Mouse (Mus musculus) G1E (cell line): ENCODE results near the gene Pttg1. TPM values are rescaled to one million over a fixed set of nuclear protein-coding genes. Genes with fewer than 3 reads are reported as not detected.

ENCODE experiments used
- ATAC-seq: 2 replicates; pipeline ENCODE4 v1.8.0; 2016; ENCODE audit warnings: mild to moderate bottlenecking; ENCODE audit not compliant: insufficient number of reproducible peaks, poor library complexity, low FRiP score, severe bottlenecking; ENCODE audit errors: extremely low read depth
- DNase-seq: peaks from one replicate; pipeline ENCODE4 v3.0.0; 2012; ENCODE audit warnings: low spot score
- H3K27me3 ChIP-seq: 2 replicates; pipeline ENCODE4 v1.6.1; 2012; ENCODE audit warnings: mild to moderate bottlenecking, low read length, inconsistent platforms; ENCODE audit not compliant: insufficient read depth
- H3K36me3 ChIP-seq: replicated peaks from 2 replicates; pipeline ENCODE3; 2012; ENCODE audit warnings: mild to moderate bottlenecking, inconsistent platforms
- H3K4me1 ChIP-seq: 2 replicates; pipeline ENCODE4 v1.6.1; 2012; ENCODE audit warnings: low read depth, low read length, inconsistent platforms, mixed read lengths; ENCODE audit not compliant: insufficient read depth
- H3K4me3 ChIP-seq: 2 replicates; pipeline ENCODE4 v1.5.1; 2012; ENCODE audit warnings: low read depth, mild to moderate bottlenecking, inconsistent platforms, low read length, moderate library complexity, mixed read lengths
- H3K9me3 ChIP-seq: replicated peaks from 2 replicates; pipeline ENCODE4 v1.6.1; 2012; ENCODE audit warnings: inconsistent platforms
- CTCF ChIP-seq: IDR thresholded peaks from 2 replicates; pipeline ENCODE4 v1.5.1; 2012; ENCODE audit warnings: low read depth, low read length, inconsistent platforms, mixed read lengths
- GATA1 ChIP-seq: IDR thresholded peaks from 2 replicates; pipeline ENCODE4 v1.6.1; 2012; ENCODE audit warnings: borderline replicate concordance, low read length, inconsistent platforms, mixed read lengths
- GATA2 ChIP-seq: IDR thresholded peaks from 2 replicates; pipeline ENCODE4 v1.6.1; 2012; ENCODE audit warnings: low read depth, low read length, inconsistent platforms, borderline replicate concordance
- POLR2AphosphoS5 ChIP-seq: IDR thresholded peaks from 2 replicates; pipeline ENCODE4 v1.6.1; 2012; ENCODE audit warnings: low read depth, low read length, inconsistent platforms; ENCODE audit not compliant: insufficient replicate concordance
- TAL1 ChIP-seq: conservative IDR thresholded peaks from 2 replicates; pipeline ENCODE4 v1.6.1; 2012; ENCODE audit warnings: low read depth, low read length, inconsistent platforms, mixed read lengths
- polyA plus RNA-seq: library from polyadenylated mRNA; stranded (reverse); fragments of >175 nt; gene quantifications from 2 replicates; pipeline ENCODE4 v1.2.3, GENCODE M21; 2012
- total RNA-seq, 2 experiments: library from RNA; stranded (forward) in 1 of 2; stranded (reverse) in 1 of 2; fragments of 200-1000 nt in 1 of 2; fragments of >200 nt in 1 of 2; fragmentation: Nextera tagmentation in 1 of 2; gene quantifications; 2 replicates each; pipeline ENCODE4 v1.2.3; 2014 to 2017

Gene Pttg1
- total and polyA plus RNA-seq, 3 experiments, result 9.3 to 105 (median 63.5) TPM

GRCm38 (mm10) chr11:43373367-43373766 is 52.7 kb downstream of the Pttg1 start:
- ATAC-seq, result no peak
- Histone ChIP-seq H3K4me1 (no peaks in the 10 kb centered on the region), H3K27me3 (no peaks in the 10 kb centered on the region; the same call in 1 of the 2 replicates), H3K9me3 (no peaks in the 10 kb centered on the region), H3K36me3 (no peaks in the 10 kb centered on the region), H3K4me3 (no peak overlapping the region)
- TF ChIP-seq POLR2AphosphoS5 (no peak), GATA1 (no peak), CTCF (no peak), TAL1 (no peak), GATA2 (no peak)
- DNase-seq, result no peak

GRCm38 (mm10) chr11:43371807-43372206 is 54.2 kb downstream of the Pttg1 start:
- TF ChIP-seq CTCF, result no peak
- no peak for TF ChIP-seq GATA2
- TF ChIP-seq GATA1, result no peak
- TF ChIP-seq POLR2AphosphoS5, result no peak
- no peak for TF ChIP-seq TAL1
- Histone ChIP-seq H3K9me3 (no peaks in the 10 kb centered on the region), H3K4me1 (no peaks in the 10 kb centered on the region), H3K27me3 (no peaks in the 10 kb centered on the region; the same call in 1 of the 2 replicates), H3K36me3 (no peaks in the 10 kb centered on the region), H3K4me3 (no peak overlapping the region)
- ATAC-seq, result no peak
- DNase-seq, result no peak

Other genes with a start within 250 kb of the Pttg1 start
- 40.8 and 42.8 TPM in 2 replicates for gene Slu7, start 7.5 kb upstream of the Pttg1 start, total RNA-seq (2014; fragmentation: Nextera tagmentation)
- gene Slu7, start 7.5 kb upstream of the Pttg1 start, total RNA-seq (2017), result 55.4 and 63.1 TPM in 2 replicates
- gene Slu7, start 7.5 kb upstream of the Pttg1 start, polyA plus RNA-seq, result 4.0 and 5.2 TPM in 2 replicates
- gene C1qtnf2, start 48.0 kb upstream of the Pttg1 start, total RNA-seq (2014; fragmentation: Nextera tagmentation), result not detected in 2 replicates
- gene C1qtnf2, start 48.0 kb upstream of the Pttg1 start, total RNA-seq (2017), result not detected in 2 replicates
- gene C1qtnf2, start 48.0 kb upstream of the Pttg1 start, polyA plus RNA-seq, result not detected in 2 replicates
- not detected in 2 replicates for gene Ccnjl, start 102.5 kb upstream of the Pttg1 start, total RNA-seq (2014; fragmentation: Nextera tagmentation)
- gene Ccnjl, start 102.5 kb upstream of the Pttg1 start, total RNA-seq (2017), result 0.16 TPM in 1 of 2 replicates, not detected in the other
- gene Ccnjl, start 102.5 kb upstream of the Pttg1 start, polyA plus RNA-seq, result not detected in 2 replicates
- gene 4933415A04Rik, start 160.8 kb upstream of the Pttg1 start, total RNA-seq (2014; fragmentation: Nextera tagmentation), result not detected in 2 replicates
- gene 4933415A04Rik, start 160.8 kb upstream of the Pttg1 start, total RNA-seq (2017), result not detected in 2 replicates
- not detected in 2 replicates for gene 4933415A04Rik, start 160.8 kb upstream of the Pttg1 start, polyA plus RNA-seq
- not detected in 2 replicates for gene Fabp6, start 175.3 kb upstream of the Pttg1 start, total RNA-seq (2014; fragmentation: Nextera tagmentation)
- not detected in 2 replicates for gene Fabp6, start 175.3 kb upstream of the Pttg1 start, total RNA-seq (2017)
- gene Fabp6, start 175.3 kb upstream of the Pttg1 start, polyA plus RNA-seq, result not detected in 2 replicates